Mouse (Mus musculus): ENCODE measurements around the gene Trim40.

DNA sequence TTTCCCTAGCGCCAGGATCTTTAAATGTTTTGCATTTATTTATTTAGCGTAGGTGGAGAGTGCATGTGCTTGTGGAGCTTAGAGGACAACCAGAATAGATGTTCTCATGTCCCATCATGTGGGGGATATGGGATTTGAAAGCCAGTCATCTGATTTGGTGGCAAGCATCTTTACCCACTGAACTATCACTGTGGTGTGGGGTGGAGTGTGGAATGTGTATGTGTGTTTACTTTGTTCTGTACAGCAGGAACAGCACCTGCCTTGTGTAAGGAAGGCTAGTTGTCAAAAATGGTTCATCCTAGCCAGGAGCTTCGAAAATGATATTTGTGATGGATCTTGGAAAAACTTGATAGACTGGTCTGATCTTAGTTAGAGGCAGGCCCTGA, 53.5 kb downstream of the Trim40 start:
- TF ChIP-seq GATA1 (IDR thresholded peaks at IDR 0.05; ENCODE audit: low read length): no peak
- no peak for TF ChIP-seq TAL1 (IDR thresholded peaks at IDR 0.05; ENCODE audit: low read length)
